Mouse (Mus musculus): ENCODE data around the gene Axin2. TPM values are rescaled to one million over a fixed set of nuclear protein-coding genes. Genes with fewer than 3 reads are reported as not detected.

The Axin2 gene
- polyA plus RNA-seq, 1 experiment from 2014 or later: 3.0 TPM

GRCm38 (mm10) chr11:108910903-108911302 is 9.2 kb upstream of the Axin2 start:
- H3K4me3 ChIP-seq (ENCODE audit: low read depth, low read length): peak overlapping the region; percentile 28; the same call in 1 of the 2 replicates
- no peak for ATAC-seq (replicated peaks; ENCODE audit: insufficient number of reproducible peaks, low FRiP score, low TSS enrichment)
- 11% methylated on average over 7 of the region's 7 CpGs for WGBS (ENCODE audit: insufficient replicate concordance)
- H3K9me3 ChIP-seq (replicated peaks; ENCODE audit: control insufficient read depth, low read length): no peaks in the 10 kb centered on the region
- no peak overlapping the region for H3K9ac ChIP-seq (ENCODE audit: low read depth, low read length)
- H3K27me3 ChIP-seq (ENCODE audit: control insufficient read depth, insufficient read depth, low read length): peaks cover 20% of the 10 kb centered on the region
- peaks cover 12% of the 10 kb centered on the region for H3K4me1 ChIP-seq (ENCODE audit: control insufficient read depth, insufficient read depth, low read length)
- H3K4me2 ChIP-seq: peak overlapping the region; percentile 53
- H3K27ac ChIP-seq (ENCODE audit: low read depth, low read length): no peak overlapping the region
- no peaks in the 10 kb centered on the region for H3K36me3 ChIP-seq (ENCODE audit: control insufficient read depth, insufficient read depth, low read length)

GRCm38 (mm10) chr11:108912174-108912573 is 8.0 kb upstream of the Axin2 start:
- no peak overlapping the region for H3K4me2 ChIP-seq
- H3K36me3 ChIP-seq (ENCODE audit: control insufficient read depth, insufficient read depth, low read length): no peaks in the 10 kb centered on the region
- no peak overlapping the region for H3K9ac ChIP-seq (ENCODE audit: low read depth, low read length)
- H3K4me1 ChIP-seq (ENCODE audit: control insufficient read depth, insufficient read depth, low read length): peaks cover 12% of the 10 kb centered on the region
- no peak overlapping the region for H3K4me3 ChIP-seq (ENCODE audit: low read depth, low read length)
- H3K9me3 ChIP-seq (replicated peaks; ENCODE audit: control insufficient read depth, low read length): no peaks in the 10 kb centered on the region; the same call in 1 of the 2 replicates
- no peak for ATAC-seq (replicated peaks; ENCODE audit: insufficient number of reproducible peaks, low FRiP score, low TSS enrichment)
- WGBS (ENCODE audit: insufficient replicate concordance): 87% methylated on average over 12 of the region's 12 CpGs
- H3K27me3 ChIP-seq (ENCODE audit: control insufficient read depth, insufficient read depth, low read length): peaks cover 16% of the 10 kb centered on the region
- no peak overlapping the region for H3K27ac ChIP-seq (ENCODE audit: low read depth, low read length)

DNA sequence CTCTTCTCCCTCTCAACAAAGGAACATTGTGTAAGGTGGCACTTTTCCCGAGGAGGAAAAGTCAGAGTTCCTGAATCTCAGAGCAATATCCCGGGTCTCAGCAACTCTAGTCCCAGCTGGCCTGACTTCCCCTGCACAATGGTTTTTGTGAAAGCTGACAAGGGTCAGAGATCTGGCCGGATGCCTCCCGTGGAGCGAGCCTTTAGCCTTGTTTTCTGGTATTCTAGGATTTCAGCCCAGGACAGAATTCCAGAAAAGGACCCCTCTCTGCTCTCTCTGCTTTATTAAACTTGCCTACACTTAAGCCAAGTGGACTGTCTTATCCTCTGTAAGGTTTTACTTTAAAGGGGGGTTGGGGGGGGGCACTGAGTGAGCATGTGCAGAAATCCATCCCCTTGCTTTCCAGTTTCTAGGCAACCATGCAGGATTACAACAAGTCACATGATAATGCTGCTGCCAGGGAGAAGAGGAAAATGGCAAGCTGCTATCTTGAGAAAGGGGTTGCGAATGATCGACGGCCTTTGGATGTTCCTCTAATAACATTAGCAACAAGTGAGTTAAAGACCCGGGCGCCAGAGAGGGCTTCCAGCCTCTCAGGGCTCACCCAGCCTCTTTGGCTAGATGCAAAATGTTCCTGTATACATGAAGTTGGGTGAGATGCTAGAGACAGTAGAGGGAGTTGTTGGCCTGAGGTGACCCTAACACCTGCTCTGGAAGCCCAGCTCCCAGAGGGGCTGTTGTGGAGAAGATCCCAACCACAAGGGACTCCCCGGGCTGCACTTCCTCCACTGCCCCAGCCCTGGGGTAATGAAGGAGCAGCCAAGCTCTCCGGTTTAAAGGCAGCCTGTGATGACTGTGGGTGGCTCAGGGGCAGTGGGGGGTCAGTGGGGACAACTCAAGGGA is 2.5 kb upstream of the Axin2 start:
- WGBS (ENCODE audit: insufficient replicate concordance): 24% methylated on average over 12 of the region's 12 CpGs
- no peaks in the 10 kb centered on the region; the same call in 1 of the 2 replicates for H3K9me3 ChIP-seq (replicated peaks; ENCODE audit: control insufficient read depth, low read length)
- no peaks in the 10 kb centered on the region for H3K27me3 ChIP-seq (ENCODE audit: control insufficient read depth, insufficient read depth, low read length)
- H3K4me1 ChIP-seq (ENCODE audit: control insufficient read depth, insufficient read depth, low read length): peaks cover 6% of the 10 kb centered on the region; the same call in 1 of the 2 replicates
- H3K36me3 ChIP-seq (ENCODE audit: control insufficient read depth, insufficient read depth, low read length): no peaks in the 10 kb centered on the region
- peak overlapping the region; percentile 16; the same call in 1 of the 2 replicates for H3K4me2 ChIP-seq
- H3K9ac ChIP-seq (ENCODE audit: low read depth, low read length): no peak overlapping the region
- no peak overlapping the region for H3K27ac ChIP-seq (ENCODE audit: low read depth, low read length)
- no peak overlapping the region for H3K4me3 ChIP-seq (ENCODE audit: low read depth, low read length)
- ATAC-seq (replicated peaks; ENCODE audit: insufficient number of reproducible peaks, low FRiP score, low TSS enrichment): no peak

DNA sequence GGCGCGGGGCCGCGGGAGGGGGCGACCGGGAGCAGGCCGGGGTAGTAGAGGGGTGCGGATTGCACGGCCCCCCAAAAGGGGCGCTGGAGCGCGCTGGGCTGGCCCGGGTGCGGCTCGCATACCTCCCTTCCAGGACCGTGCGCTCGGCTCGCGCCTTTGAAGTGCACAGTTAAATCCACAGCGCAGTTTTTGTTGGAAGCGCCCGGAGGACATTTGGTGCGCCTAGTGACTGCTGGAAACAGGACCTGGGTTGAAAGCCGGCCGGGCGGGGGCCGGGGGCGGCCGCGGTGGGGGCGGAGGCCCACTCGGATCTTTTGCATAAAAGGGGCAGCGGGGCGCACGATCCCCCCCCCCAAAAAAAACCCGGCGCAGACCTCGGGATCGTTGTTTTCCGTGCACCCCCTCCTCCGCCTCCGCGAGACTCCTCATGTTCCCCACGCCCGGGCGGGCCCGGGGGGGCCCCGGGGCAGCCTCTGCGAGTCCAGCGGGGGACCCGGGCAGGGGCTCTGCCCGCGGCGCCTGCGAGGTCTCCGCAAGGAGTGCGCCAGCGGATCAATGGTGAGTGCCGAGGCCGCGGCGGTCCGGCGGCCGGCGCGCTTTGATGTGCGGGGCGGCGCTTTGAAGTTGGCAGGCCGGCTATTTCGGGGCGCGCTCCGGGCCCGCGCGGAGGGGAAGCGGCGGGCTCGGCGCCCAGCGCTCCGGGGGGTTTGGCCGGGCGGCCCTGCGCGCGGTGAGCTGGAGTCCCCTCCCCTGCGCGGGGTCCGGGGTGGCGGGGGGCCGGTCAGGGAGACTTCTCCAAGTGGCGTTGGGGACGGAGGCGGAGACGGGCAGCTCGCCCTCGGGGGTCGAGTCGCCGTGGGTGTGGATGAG is 722 bp downstream of the Axin2 start:
- Histone ChIP-seq H3K27ac (ENCODE audit: low read depth, low read length) (peak overlapping the region; percentile 100), H3K4me1 (ENCODE audit: control insufficient read depth, insufficient read depth, low read length) (peaks cover 23% of the 10 kb centered on the region), H3K4me2 (peak overlapping the region; percentile 88), H3K4me3 (ENCODE audit: low read depth, low read length) (peak overlapping the region; percentile 83), H3K9ac (ENCODE audit: low read depth, low read length) (peak overlapping the region; percentile 96), H3K27me3 (ENCODE audit: control insufficient read depth, insufficient read depth, low read length) (peaks cover 6% of the 10 kb centered on the region; the same call in 1 of the 2 replicates), H3K9me3 (replicated peaks; ENCODE audit: control insufficient read depth, low read length) (no peaks in the 10 kb centered on the region; the same call in 1 of the 2 replicates), H3K36me3 (ENCODE audit: control insufficient read depth, insufficient read depth, low read length) (no peaks in the 10 kb centered on the region)
- ATAC-seq (replicated peaks; ENCODE audit: insufficient number of reproducible peaks, low FRiP score, low TSS enrichment): peak; percentile 85
- under 1% methylated on average over 85 of the region's 104 CpGs for WGBS (ENCODE audit: insufficient replicate concordance)

DNA sequence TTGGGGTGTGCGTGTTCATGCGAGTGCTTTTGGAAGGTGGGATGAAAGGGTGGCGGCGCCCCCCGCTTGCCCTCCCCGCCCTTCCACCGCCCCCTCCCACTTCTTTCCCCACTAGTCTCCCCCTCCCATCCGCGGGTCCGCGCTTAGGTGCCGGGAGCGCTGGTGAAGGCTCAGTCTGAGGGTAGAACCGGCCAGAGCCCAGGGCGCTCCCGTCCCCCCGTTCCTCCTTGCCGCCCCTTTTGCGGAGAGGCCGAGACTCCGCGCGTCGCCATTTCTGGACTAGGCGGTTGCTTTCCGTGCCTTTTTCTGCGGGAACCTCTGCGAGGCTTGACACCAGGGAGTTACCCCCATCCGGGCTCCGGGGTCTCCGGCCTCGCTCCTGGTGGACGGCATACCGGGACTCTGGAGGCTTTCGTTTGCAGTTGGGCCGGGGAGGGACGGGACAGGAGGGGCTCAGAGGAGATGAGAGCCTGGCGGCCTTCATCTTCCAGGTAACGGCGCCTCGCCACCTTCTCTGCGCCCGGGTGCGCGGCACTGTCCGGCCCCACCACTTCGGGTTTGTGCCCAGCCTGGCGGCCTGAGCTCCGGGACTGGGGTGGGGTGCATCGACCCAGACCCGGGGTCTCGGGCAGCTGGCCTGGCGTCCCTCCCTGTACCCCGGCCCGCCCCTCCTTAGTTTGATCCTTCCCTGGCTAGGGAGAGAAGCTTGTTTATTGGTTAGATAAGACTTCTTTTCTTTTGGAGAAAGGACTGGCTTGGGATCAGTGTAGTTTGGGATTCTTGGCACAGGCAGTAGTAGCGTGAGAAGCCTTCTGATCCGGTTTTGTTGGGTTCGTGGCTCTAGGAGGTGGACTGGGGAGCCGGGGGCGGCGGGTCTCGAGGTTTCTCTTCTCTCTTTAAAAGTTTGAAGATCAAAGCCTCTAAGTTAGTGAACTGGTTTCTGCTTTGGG is 1.6 kb downstream of the Axin2 start:
- Histone ChIP-seq H3K27me3 (ENCODE audit: control insufficient read depth, insufficient read depth, low read length) (peaks cover 6% of the 10 kb centered on the region; the same call in 1 of the 2 replicates), H3K4me1 (ENCODE audit: control insufficient read depth, insufficient read depth, low read length) (peaks cover 28% of the 10 kb centered on the region)
- WGBS (ENCODE audit: insufficient replicate concordance): under 1% methylated on average over 54 of the region's 62 CpGs

DNA sequence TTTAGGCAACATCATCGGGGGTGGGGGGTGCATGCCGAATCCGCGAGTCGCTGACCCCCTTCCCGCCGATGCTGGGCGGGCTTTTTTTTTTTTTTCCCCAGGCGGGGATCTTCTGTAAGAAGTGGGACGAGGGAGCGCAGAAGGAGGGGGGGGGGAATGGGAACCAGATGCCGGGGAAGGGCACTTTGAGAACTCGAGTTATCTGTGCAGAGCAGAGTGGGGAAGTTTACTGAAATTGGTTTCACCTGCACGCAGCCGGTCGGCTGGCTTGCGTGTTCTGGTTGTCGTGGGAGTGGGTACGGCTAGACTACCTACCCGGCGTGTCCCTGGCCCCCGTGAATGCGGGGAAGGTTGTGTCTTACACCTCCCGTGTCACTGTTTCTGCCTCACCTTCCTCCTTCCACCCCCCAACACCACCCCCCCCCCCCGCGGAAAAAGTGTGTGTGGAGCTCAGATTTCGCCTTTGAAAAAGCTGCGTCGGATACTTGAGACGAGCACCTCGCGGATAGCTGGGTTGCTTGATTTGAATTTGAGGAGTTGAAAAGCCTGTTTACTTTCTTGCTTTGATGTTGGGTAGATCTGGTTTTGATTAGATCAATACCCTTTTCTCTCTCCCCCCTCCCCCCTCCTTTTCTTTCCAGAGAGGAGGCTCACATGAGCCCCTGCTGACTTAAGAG is 2.5 kb downstream of the Axin2 start:
- Histone ChIP-seq H3K4me1 (ENCODE audit: control insufficient read depth, insufficient read depth, low read length) (peaks cover 37% of the 10 kb centered on the region), H3K27me3 (ENCODE audit: control insufficient read depth, insufficient read depth, low read length) (peaks cover 6% of the 10 kb centered on the region; the same call in 1 of the 2 replicates), H3K9me3 (replicated peaks; ENCODE audit: control insufficient read depth, low read length) (no peaks in the 10 kb centered on the region), H3K4me3 (ENCODE audit: low read depth, low read length) (peak overlapping the region; percentile 83), H3K4me2 (peak overlapping the region; percentile 88), H3K9ac (ENCODE audit: low read depth, low read length) (peak overlapping the region; percentile 96), H3K36me3 (ENCODE audit: control insufficient read depth, insufficient read depth, low read length) (no peaks in the 10 kb centered on the region), H3K27ac (ENCODE audit: low read depth, low read length) (peak overlapping the region; percentile 1; the same call in 1 of the 2 replicates)
- no peak for ATAC-seq (replicated peaks; ENCODE audit: insufficient number of reproducible peaks, low FRiP score, low TSS enrichment)
- WGBS (ENCODE audit: insufficient replicate concordance): under 1% methylated on average over 31 of the region's 32 CpGs

More for the DNA sequence above, 1.6 kb downstream of the Axin2 start:
- ATAC-seq (replicated peaks; ENCODE audit: insufficient number of reproducible peaks, low FRiP score, low TSS enrichment): no peak
- Histone ChIP-seq H3K36me3 (ENCODE audit: control insufficient read depth, insufficient read depth, low read length) (no peaks in the 10 kb centered on the region), H3K27ac (ENCODE audit: low read depth, low read length) (peak overlapping the region; percentile 100), H3K4me2 (peak overlapping the region; percentile 88), H3K9ac (ENCODE audit: low read depth, low read length) (peak overlapping the region; percentile 96), H3K9me3 (replicated peaks; ENCODE audit: control insufficient read depth, low read length) (no peaks in the 10 kb centered on the region; the same call in 1 of the 2 replicates), H3K4me3 (ENCODE audit: low read depth, low read length) (peak overlapping the region; percentile 83)

DNA sequence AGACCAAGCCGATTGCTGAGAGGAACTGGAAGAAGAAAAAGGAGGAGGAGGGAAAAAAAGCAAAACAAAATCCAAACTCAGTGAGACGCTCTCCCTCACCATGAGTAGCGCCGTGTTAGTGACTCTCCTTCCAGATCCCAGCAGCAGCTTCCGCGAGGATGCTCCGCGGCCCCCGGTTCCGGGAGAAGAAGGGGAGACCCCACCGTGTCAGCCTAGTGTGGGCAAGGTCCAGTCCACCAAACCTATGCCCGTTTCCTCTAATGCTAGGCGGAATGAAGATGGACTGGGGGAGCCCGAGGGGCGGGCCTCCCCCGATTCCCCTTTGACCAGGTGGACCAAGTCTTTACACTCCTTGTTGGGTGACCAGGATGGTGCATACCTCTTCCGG is 3.0 kb downstream of the Axin2 start:
- Histone ChIP-seq H3K9ac (ENCODE audit: low read depth, low read length) (peak overlapping the region; percentile 62), H3K4me2 (peak overlapping the region; percentile 88), H3K9me3 (replicated peaks; ENCODE audit: control insufficient read depth, low read length) (no peaks in the 10 kb centered on the region), H3K27ac (ENCODE audit: low read depth, low read length) (no peak overlapping the region), H3K27me3 (ENCODE audit: control insufficient read depth, insufficient read depth, low read length) (peaks cover 6% of the 10 kb centered on the region; the same call in 1 of the 2 replicates), H3K36me3 (ENCODE audit: control insufficient read depth, insufficient read depth, low read length) (no peaks in the 10 kb centered on the region), H3K4me3 (ENCODE audit: low read depth, low read length) (peak overlapping the region; percentile 83), H3K4me1 (ENCODE audit: control insufficient read depth, insufficient read depth, low read length) (peaks cover 39% of the 10 kb centered on the region)
- ATAC-seq (replicated peaks; ENCODE audit: insufficient number of reproducible peaks, low FRiP score, low TSS enrichment): no peak
- 6% methylated on average over 17 of the region's 17 CpGs for WGBS (ENCODE audit: insufficient replicate concordance)

All from heart, embryonic 11.5 days (tissue).